Mouse (Mus musculus) kidney, postnatal 0 days (tissue): ENCODE measurements around the gene Serac1. TPM values are rescaled to one million over a fixed set of nuclear protein-coding genes. Genes with fewer than 3 reads are reported as not detected.
"Not testable (repeated sequence)": the region's sequence is repeated elsewhere in the genome, so short reads cannot be mapped to it uniquely, and the experiment has no call there.

Source experiments
- ATAC-seq: fragments of 200-750 bp; cut with Nextera tagmentation; replicated peaks from 2 replicates; pipeline ENCODE4 v1.8.0; 2017; ENCODE audit warnings: low read depth, moderate number of reproducible peaks, moderate TSS enrichment, moderate library complexity; ENCODE audit not compliant: low FRiP score
- DNase-seq: peaks from one replicate; pipeline ENCODE4 v3.0.0-alpha.2; 2016; ENCODE audit warnings: low spot score
- H3K27ac ChIP-seq: fragments of 300-500 bp; sonication (generic); 2 replicates; pipeline ENCODE4 v1.5.1; 2014; ENCODE audit warnings: mild to moderate bottlenecking
- H3K27me3 ChIP-seq: fragments of 300-500 bp; sonication (generic); 2 replicates; pipeline ENCODE4 v1.6.1; 2014; ENCODE audit warnings: low read length, mixed read lengths; ENCODE audit not compliant: insufficient read depth
- H3K36me3 ChIP-seq: fragments of 300-500 bp; sonication (generic); 2 replicates; pipeline ENCODE4 v1.6.1; 2014; ENCODE audit warnings: low read length, mixed read lengths; ENCODE audit not compliant: insufficient read depth
- H3K4me1 ChIP-seq: fragments of 300-500 bp; sonication (generic); replicated peaks from 2 replicates; pipeline ENCODE4 v1.6.1; 2014; ENCODE audit warnings: antibody characterized with exemption, low read length, mixed read lengths; ENCODE audit not compliant: insufficient read depth
- H3K4me2 ChIP-seq: fragments of 300-500 bp; sonication (generic); 2 replicates; pipeline ENCODE4 v1.6.1; 2014; ENCODE audit warnings: mild to moderate bottlenecking, low read length, moderate library complexity, mixed read lengths
- H3K4me3 ChIP-seq: fragments of 300-500 bp; sonication (generic); replicated peaks from 2 replicates; pipeline ENCODE4 v1.5.1; 2014; ENCODE audit warnings: low read depth, low read length
- H3K9ac ChIP-seq: fragments of 300-500 bp; sonication (generic); 2 replicates; pipeline ENCODE4 v1.6.1; 2014; ENCODE audit warnings: low read depth, low read length
- H3K9me3 ChIP-seq: fragments of 300-500 bp; sonication (generic); replicated peaks from 2 replicates; pipeline ENCODE4 v1.6.1; 2016; ENCODE audit warnings: low read length, inconsistent platforms, mixed read lengths
- CTCF ChIP-seq: IDR thresholded peaks from 2 replicates; pipeline ENCODE4 v1.5.1; 2016; ENCODE audit warnings: antibody characterized with exemption, low read depth, mild to moderate bottlenecking, moderate library complexity
- WGBS: fragments of 180-500 bp; shearing (Covaris S2); extraction: QIAGEN DNeasy Blood & Tissue Kit; methylation state at CpG from one replicate; pipeline ENCODE4 v1.1.7; 2014; 5-methylcytosine and 5-hydroxymethylcytosine counted together
- polyA plus RNA-seq: library from polyadenylated mRNA; unstranded; fragments of >200 nt; fragmentation: Nextera tagmentation; extraction: Ambion mirVana; gene quantifications from 2 replicates; pipeline ENCODE4 v1.2.1, GENCODE M21; 2015

Gene Serac1
- polyA plus RNA-seq, 1 experiment from 2014 or later: 2.2 TPM

GRCm38 (mm10) chr17:6054934-6055355, 24.6 kb downstream of the Serac1 start:
- no peak overlapping the region for H3K9ac ChIP-seq
- no peak for ATAC-seq
- TF ChIP-seq CTCF: peak; percentile 72
- peak; percentile 84 for DNase-seq
- no peak overlapping the region for H3K4me2 ChIP-seq
- H3K36me3 ChIP-seq: peaks cover 9% of the 10 kb centered on the region
- 25% methylated on average over 5 of the region's 5 CpGs for WGBS
- no peak overlapping the region for H3K27ac ChIP-seq
- H3K27me3 ChIP-seq: no peaks in the 10 kb centered on the region
- H3K4me3 ChIP-seq: no peak overlapping the region
- no peaks in the 10 kb centered on the region for H3K4me1 ChIP-seq
- H3K9me3 ChIP-seq: no peaks in the 10 kb centered on the region

GRCm38 (mm10) chr17:6052801-6053200, 26.7 kb downstream of the Serac1 start:
- 81% methylated on average over 4 of the region's 4 CpGs for WGBS
- H3K4me1 ChIP-seq: no peaks in the 10 kb centered on the region
- H3K27me3 ChIP-seq: no peaks in the 10 kb centered on the region
- ATAC-seq: no peak
- H3K4me3 ChIP-seq: no peak overlapping the region
- no peak overlapping the region for H3K27ac ChIP-seq
- no peak for TF ChIP-seq CTCF
- H3K4me2 ChIP-seq: no peak overlapping the region
- H3K9ac ChIP-seq: no peak overlapping the region
- no peaks in the 10 kb centered on the region for H3K9me3 ChIP-seq
- no peak for DNase-seq
- peaks cover 4% of the 10 kb centered on the region; the same call in 1 of the 2 replicates for H3K36me3 ChIP-seq

- TF ChIP-seq CTCF: no peak
- H3K36me3 ChIP-seq: 0 out of 2 replicates have a peak, but pooled peaks cover 7% of the 10 kb centered on the region
- H3K27me3 ChIP-seq: no peaks in the 10 kb centered on the region
- H3K27ac ChIP-seq: no peak overlapping the region
- no peak overlapping the region for H3K4me3 ChIP-seq
- no peaks in the 10 kb centered on the region for H3K4me1 ChIP-seq
- H3K4me2 ChIP-seq: no peak overlapping the region
- ATAC-seq (no peak), DNase-seq (no peak)
- H3K9ac ChIP-seq: no peak overlapping the region
- H3K9me3 ChIP-seq: no peaks in the 10 kb centered on the region
- WGBS: 71% methylated on average over 10 of the region's 10 CpGs
These were observed 42.0 kb downstream of the Serac1 start for GRCm38 (mm10) chr17:6037507-6037906.

GRCm38 (mm10) chr17:6036872-6037271, 42.7 kb downstream of the Serac1 start:
- 50% methylated on average over 11 of the region's 11 CpGs for WGBS

GRCm38 (mm10) chr17:6036458-6036857, 43.1 kb downstream of the Serac1 start:
- 0 out of 2 replicates have a peak, but pooled peaks cover 3% of the 10 kb centered on the region for H3K36me3 ChIP-seq
- H3K4me3 ChIP-seq: no peak overlapping the region
- 0 out of 2 replicates have a peak overlapping the region, but pooled peaks have one; percentile 9 for H3K27ac ChIP-seq
- ATAC-seq (peak; percentile 40; the same call in 1 of the 2 replicates), DNase-seq (peak; percentile 15)
- WGBS: 64% methylated on average over 8 of the region's 8 CpGs
- H3K9ac ChIP-seq: no peak overlapping the region
- no peak for TF ChIP-seq CTCF
- H3K4me2 ChIP-seq: no peak overlapping the region
- no peaks in the 10 kb centered on the region for H3K4me1 ChIP-seq
- no peaks in the 10 kb centered on the region for H3K9me3 ChIP-seq
- H3K27me3 ChIP-seq: no peaks in the 10 kb centered on the region

More at GRCm38 (mm10) chr17:6036872-6037271, 42.7 kb downstream of the Serac1 start:
- Histone ChIP-seq H3K9me3 (no peaks in the 10 kb centered on the region), H3K36me3 (0 out of 2 replicates have a peak, but pooled peaks cover 3% of the 10 kb centered on the region), H3K4me1 (no peaks in the 10 kb centered on the region), H3K27me3 (no peaks in the 10 kb centered on the region), H3K27ac (peak overlapping the region; percentile 9; the same call in 1 of the 2 replicates), H3K4me2 (no peak overlapping the region), H3K9ac (no peak overlapping the region), H3K4me3 (no peak overlapping the region)
- no peak for TF ChIP-seq CTCF
- ATAC-seq: no peak; the same call in 1 of the 2 replicates
- peak; percentile 28 for DNase-seq

GRCm38 (mm10) chr17:6035661-6036060, 43.9 kb downstream of the Serac1 start:
- 0 out of 2 replicates have a peak, but pooled peaks cover 3% of the 10 kb centered on the region for H3K36me3 ChIP-seq
- no peak for DNase-seq
- no peaks in the 10 kb centered on the region for H3K4me1 ChIP-seq
- H3K27me3 ChIP-seq: no peaks in the 10 kb centered on the region
- ATAC-seq: no peak
- no peak overlapping the region for H3K4me2 ChIP-seq
- no peak overlapping the region for H3K27ac ChIP-seq
- H3K9ac ChIP-seq: no peak overlapping the region
- WGBS: 64% methylated on average over 8 of the region's 8 CpGs
- TF ChIP-seq CTCF: no peak
- H3K9me3 ChIP-seq: no peaks in the 10 kb centered on the region
- H3K4me3 ChIP-seq: no peak overlapping the region

- no peak overlapping the region for H3K27ac ChIP-seq
- DNase-seq: no peak
- H3K4me2 ChIP-seq: no peak overlapping the region
- 87% methylated on average over 7 of the region's 7 CpGs for WGBS
- no peaks in the 10 kb centered on the region for H3K4me1 ChIP-seq
- H3K27me3 ChIP-seq: no peaks in the 10 kb centered on the region
- H3K36me3 ChIP-seq: peaks cover 16% of the 10 kb centered on the region; the same call in 1 of the 2 replicates
- no peaks in the 10 kb centered on the region for H3K9me3 ChIP-seq
- TF ChIP-seq CTCF: no peak
- H3K9ac ChIP-seq: no peak overlapping the region
- ATAC-seq: no peak
- no peak overlapping the region for H3K4me3 ChIP-seq
These were observed 53.7 kb downstream of the Serac1 start for GRCm38 (mm10) chr17:6025831-6026230.

- H3K4me3 ChIP-seq, H3K9ac ChIP-seq, H3K36me3 ChIP-seq, ATAC-seq, H3K27ac ChIP-seq, H3K9me3 ChIP-seq, H3K4me1 ChIP-seq, H3K27me3 ChIP-seq, H3K4me2 ChIP-seq: not testable (repeated sequence)
- peak; percentile 49 for DNase-seq
- 41% methylated on average over 5 of the region's 5 CpGs for WGBS
These were observed 58.2 kb downstream of the Serac1 start for GRCm38 (mm10) chr17:6021374-6021789.
